Mouse (Mus musculus) cortical plate, adult 2 months (tissue): Measurements from ENCODE around the gene Nip7.

Experiments used
- CTCF ChIP-seq: fragments of 200-500 bp; IDR thresholded peaks from 2 replicates; pipeline ENCODE4 v1.5.1; 2011; ENCODE audit warnings: mild to moderate bottlenecking, control low read depth, low read length; ENCODE audit not compliant: insufficient read depth; ENCODE audit errors: extremely low read depth
- POLR2A ChIP-seq: fragments of 200-500 bp; IDR thresholded peaks from 2 replicates; pipeline ENCODE4 v1.6.1; 2011; ENCODE audit warnings: mild to moderate bottlenecking, low read length, control low read depth; ENCODE audit not compliant: insufficient read depth; ENCODE audit errors: extremely low read depth

DNA sequence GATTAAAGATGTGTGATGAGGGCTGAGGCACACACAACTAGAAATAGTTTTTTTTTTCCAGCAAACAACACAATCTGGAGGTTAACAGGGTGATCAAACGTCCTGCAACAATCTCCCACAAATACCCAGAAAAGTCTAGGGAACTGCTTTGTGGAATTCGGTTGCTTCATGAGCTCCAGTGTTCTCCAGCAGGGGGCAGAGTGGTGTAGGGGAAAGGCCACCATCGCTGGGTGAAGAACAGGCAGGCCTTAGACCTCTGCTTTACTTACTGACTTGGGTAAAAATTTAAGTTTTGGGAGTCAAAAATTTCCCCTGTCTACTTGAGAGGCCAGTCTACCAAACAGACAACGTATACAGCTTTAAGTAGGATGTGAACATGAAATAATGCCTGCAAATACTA is 47.9 kb downstream of the Nip7 start:
- peak; percentile 87 for TF ChIP-seq CTCF
- no peak for TF ChIP-seq POLR2A
